Mouse (Mus musculus) myocyte (in vitro differentiated cells): ENCODE results near the gene Ddx60. TPM values are rescaled to one million over a fixed set of nuclear protein-coding genes. Genes with fewer than 3 reads are reported as not detected.

Source experiments
- H3K27me3 ChIP-seq: one replicate; pipeline ENCODE4 v1.6.1; 2011; ENCODE audit not compliant: control insufficient read depth, insufficient read depth, insufficient read length
- H3K36me3 ChIP-seq: one replicate; pipeline ENCODE4 v1.6.1; 2011; ENCODE audit not compliant: control insufficient read depth, insufficient read depth
- H3K4me2 ChIP-seq: one replicate; pipeline ENCODE4 v1.6.1; 2011; ENCODE audit warnings: low read depth, control low read depth
- H3K4me3 ChIP-seq: one replicate; pipeline ENCODE4 v1.5.1; 2011; ENCODE audit warnings: mild to moderate bottlenecking, control low read depth, moderate library complexity
- H3K79me2 ChIP-seq: one replicate; pipeline ENCODE4 v1.6.1; 2011; ENCODE audit not compliant: control insufficient read depth, insufficient read depth
- H3ac ChIP-seq: one replicate; pipeline ENCODE4 v1.6.1; 2011; ENCODE audit not compliant: control insufficient read depth, insufficient read length
- CEBPB ChIP-seq: IDR thresholded peaks from 2 replicates; pipeline ENCODE4 v1.6.1; 2011; ENCODE audit warnings: mild to moderate bottlenecking, moderate library complexity; ENCODE audit not compliant: poor library complexity, insufficient read depth, severe bottlenecking
- E2F4 ChIP-seq: IDR thresholded peaks from one replicate; pipeline ENCODE4 v1.6.1; 2011; ENCODE audit warnings: mild to moderate bottlenecking, control low read depth, moderate library complexity; ENCODE audit not compliant: insufficient read depth
- MAX ChIP-seq: IDR thresholded peaks from one replicate; pipeline ENCODE4 v1.6.1; 2011; ENCODE audit warnings: low read depth, mild to moderate bottlenecking, control low read depth
- MYOD1 ChIP-seq, 3 experiments: IDR thresholded peaks; one replicate each; pipeline ENCODE4 v1.6.1; 2011; ENCODE audit warnings: control low read depth in 2 of 3, low read depth in 2 of 3, mild to moderate bottlenecking in 2 of 3, moderate library complexity in 1 of 3; ENCODE audit not compliant: insufficient read length in 2 of 3, control insufficient read depth in 1 of 3
- MYOG ChIP-seq, 3 experiments: IDR thresholded peaks; one replicate each; pipeline ENCODE4 v1.6.1; 2011; ENCODE audit warnings: control low read depth in 2 of 3, low read depth in 2 of 3, mild to moderate bottlenecking in 2 of 3; ENCODE audit not compliant: insufficient read length in 2 of 3, control insufficient read depth in 1 of 3, insufficient read depth in 1 of 3
- POLR2A ChIP-seq: IDR thresholded peaks from one replicate; pipeline ENCODE4 v1.6.1; 2011; ENCODE audit warnings: low read depth, mild to moderate bottlenecking, control low read depth, moderate library complexity; ENCODE audit not compliant: insufficient read length
- POLR2AphosphoS2 ChIP-seq: IDR thresholded peaks from one replicate; pipeline ENCODE4 v1.6.1; 2011; ENCODE audit warnings: low read depth, control low read depth; ENCODE audit not compliant: insufficient read length
- REST ChIP-seq: IDR thresholded peaks from one replicate; pipeline ENCODE4 v1.6.1; 2011; ENCODE audit warnings: mild to moderate bottlenecking, control low read depth, moderate library complexity; ENCODE audit not compliant: insufficient read depth, insufficient read length
- SRF ChIP-seq: IDR thresholded peaks from one replicate; pipeline ENCODE4 v1.6.1; 2011; ENCODE audit warnings: low read depth; ENCODE audit not compliant: control insufficient read depth, insufficient read length
- TCF12 ChIP-seq: IDR thresholded peaks from one replicate; pipeline ENCODE4 v1.6.1; 2011; ENCODE audit warnings: mild to moderate bottlenecking, control low read depth; ENCODE audit not compliant: poor library complexity, insufficient read depth, severe bottlenecking
- TCF3 ChIP-seq: IDR thresholded peaks from one replicate; pipeline ENCODE4 v1.6.1; 2011; ENCODE audit warnings: low read depth, control low read depth; ENCODE audit not compliant: insufficient read length
- USF1 ChIP-seq: IDR thresholded peaks from one replicate; pipeline ENCODE4 v1.6.1; 2011; ENCODE audit warnings: low read depth, mild to moderate bottlenecking, control low read depth, moderate library complexity
- polyA plus RNA-seq: library from polyadenylated mRNA; unstranded; fragments of >200 nt; fragmentation: generic; extraction: Trizol; gene quantifications from one replicate; pipeline ENCODE4 v1.2.1, GENCODE M21; 2012; ENCODE audit warnings: missing spikeins

Gene Ddx60
- polyA plus RNA-seq, 1 experiment: 0.04 TPM

DNA sequence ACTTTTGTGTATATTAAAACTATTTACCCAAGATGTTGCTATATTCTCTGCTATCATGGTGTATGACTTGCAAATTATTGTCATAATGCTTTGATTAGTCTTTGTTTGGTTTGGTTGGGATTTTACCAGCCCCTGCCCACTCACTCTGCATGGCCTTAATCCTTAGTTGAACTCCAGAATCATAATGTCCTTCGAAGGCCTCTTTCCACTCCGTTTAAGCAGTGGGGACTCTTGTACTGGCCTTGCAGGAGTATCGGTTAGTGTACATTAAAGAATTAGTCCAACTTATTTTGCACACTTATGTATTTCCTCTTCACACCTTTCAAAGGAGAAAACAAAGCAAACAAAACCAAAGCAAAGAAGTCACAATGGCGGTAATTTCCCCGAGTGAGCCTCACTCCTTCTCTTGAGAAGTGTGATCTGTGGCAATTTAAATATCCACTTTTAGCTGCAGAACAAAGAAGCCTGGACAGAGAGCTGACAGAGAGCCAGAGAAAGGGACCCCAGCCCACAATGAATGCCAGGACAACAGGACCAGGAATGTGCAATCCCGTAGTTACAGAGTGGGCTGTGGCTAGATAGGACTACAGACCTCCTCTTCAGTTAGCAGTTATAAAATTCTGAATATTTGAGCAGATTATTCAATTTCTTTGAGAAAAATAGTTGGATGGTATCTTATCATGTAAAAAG, 26.7 kb upstream of the Ddx60 start:
- TF ChIP-seq POLR2AphosphoS2 (no peak), POLR2A (no peak), REST (no peak), E2F4 (no peak), TCF12 (no peak), MYOD1 (IDR thresholded peaks at IDR 0.05; ENCODE audit: control insufficient read depth in 1 of 3, insufficient read length in 2 of 3, low read depth in 2 of 3) (no peak), MAX (no peak), MYOG (IDR thresholded peaks at IDR 0.05; ENCODE audit: control insufficient read depth in 1 of 3, insufficient read depth in 1 of 3, insufficient read length in 2 of 3, low read depth in 2 of 3) (no peak), CEBPB (no peak), SRF (no peak), USF1 (no peak), TCF3 (no peak)
- Histone ChIP-seq H3K36me3 (no peaks in the 10 kb centered on the region), H3K4me2 (peak overlapping the region; percentile 53), H3K27me3 (no peaks in the 10 kb centered on the region), H3K79me2 (peaks cover 21% of the 10 kb centered on the region), H3ac (no peak overlapping the region), H3K4me3 (peak overlapping the region; percentile 29)

DNA sequence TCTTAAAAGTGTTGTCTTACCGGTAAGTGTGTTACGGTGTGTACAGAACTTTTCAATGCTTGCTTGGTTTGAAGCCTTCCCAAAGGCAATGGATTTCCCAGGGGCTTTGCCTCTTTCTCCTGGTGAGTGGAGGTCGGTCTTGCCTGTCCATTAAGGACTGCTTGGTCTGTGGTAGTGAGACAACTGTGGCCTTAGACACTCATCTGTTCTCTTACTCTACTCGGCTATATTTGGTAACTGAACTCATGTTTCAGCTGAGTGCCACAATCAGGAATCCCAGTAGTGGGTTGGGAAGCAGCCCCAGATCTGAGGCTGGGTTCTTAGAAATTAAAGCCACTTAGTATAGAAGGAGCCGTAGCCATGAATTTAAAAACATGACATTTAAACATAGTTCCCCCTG, 25.4 kb upstream of the Ddx60 start, which contains the start of gene Palld:
Gene Palld (minus strand): TSS at position 170 of the 400 bp plus-strand sequence.
- Histone ChIP-seq H3K36me3 (no peaks in the 10 kb centered on the region), H3K79me2 (peaks cover 21% of the 10 kb centered on the region), H3K4me2 (peak within 1 kb of the TSS; percentile 53), H3K27me3 (no peaks in the 10 kb centered on the region), H3ac (no peak within 1 kb of the TSS), H3K4me3 (peak within 1 kb of the TSS; percentile 29)
- TF ChIP-seq CEBPB: no peak
- no peak for TF ChIP-seq MAX
- peak in 2 of 3 experiments; percentile 4 to 46 for TF ChIP-seq MYOD1 (IDR thresholded peaks at IDR 0.05; ENCODE audit: control insufficient read depth in 1 of 3, insufficient read length in 2 of 3, low read depth in 2 of 3)
- peak in 2 of 3 experiments; percentile 43 to 66 for TF ChIP-seq MYOG (IDR thresholded peaks at IDR 0.05; ENCODE audit: control insufficient read depth in 1 of 3, insufficient read depth in 1 of 3, insufficient read length in 2 of 3, low read depth in 2 of 3)
- TF ChIP-seq USF1: no peak
- TF ChIP-seq SRF: peak; percentile 33
- TF ChIP-seq POLR2A: peak; percentile 45

DNA sequence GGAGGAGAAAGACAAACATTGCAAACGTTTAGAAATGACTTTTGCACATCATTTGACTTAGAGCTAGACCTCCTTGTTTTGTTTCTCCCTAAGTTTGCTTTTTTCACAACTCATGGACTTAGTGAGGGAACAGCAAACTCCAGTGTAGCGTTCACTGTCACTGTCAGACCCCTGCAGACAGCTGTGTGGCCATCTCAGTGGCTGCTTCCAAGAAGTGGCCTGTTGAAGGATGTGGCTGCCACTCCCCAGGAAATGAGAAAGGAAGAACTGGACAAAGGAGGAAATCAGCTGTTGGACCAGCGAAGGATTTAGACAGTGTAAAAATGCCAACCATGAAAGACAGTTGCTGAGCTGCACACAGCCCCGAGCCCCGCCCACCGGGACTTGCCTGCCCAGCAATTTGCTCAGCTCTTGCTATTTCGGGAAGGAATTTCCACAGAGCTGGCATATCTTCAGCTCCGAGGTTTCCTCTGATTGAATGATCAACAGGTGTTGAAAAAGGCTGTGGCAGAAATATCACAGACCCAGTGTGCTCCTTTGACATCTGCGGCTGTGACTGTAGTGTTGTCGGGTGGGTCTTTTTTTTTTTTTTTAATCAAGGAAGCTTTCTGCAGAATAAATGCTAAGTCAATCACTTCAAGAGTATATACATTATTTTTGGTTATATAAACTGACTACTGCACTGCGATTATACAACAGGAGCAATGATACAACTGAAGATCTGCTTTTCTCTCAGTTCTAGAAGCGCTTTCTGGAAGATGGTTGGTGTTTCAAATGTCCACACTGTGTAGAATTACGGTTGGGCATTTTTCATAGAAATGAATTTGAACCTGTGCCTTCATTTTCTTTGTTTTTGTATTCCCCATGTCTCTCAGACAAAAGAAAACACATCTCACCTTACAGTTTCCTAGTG, 19.3 kb upstream of the Ddx60 start:
- Histone ChIP-seq H3K4me2 (peak overlapping the region; percentile 28), H3K27me3 (no peaks in the 10 kb centered on the region), H3K4me3 (no peak overlapping the region), H3K36me3 (no peaks in the 10 kb centered on the region), H3K79me2 (no peaks in the 10 kb centered on the region), H3ac (no peak overlapping the region)
- no peak for TF ChIP-seq POLR2A
- peak; percentile 68 to 93 (median 77) for TF ChIP-seq MYOG (IDR thresholded peaks at IDR 0.05; ENCODE audit: control insufficient read depth in 1 of 3, insufficient read depth in 1 of 3, insufficient read length in 2 of 3, low read depth in 2 of 3)
- no peak for TF ChIP-seq E2F4
- no peak for TF ChIP-seq POLR2AphosphoS2
- no peak for TF ChIP-seq SRF
- peak; percentile 76 to 91 (median 85) for TF ChIP-seq MYOD1 (IDR thresholded peaks at IDR 0.05; ENCODE audit: control insufficient read depth in 1 of 3, insufficient read length in 2 of 3, low read depth in 2 of 3)
- no peak for TF ChIP-seq REST
- TF ChIP-seq MAX: no peak
- TF ChIP-seq TCF12: peak; percentile 28
- TF ChIP-seq CEBPB: no peak
- TF ChIP-seq TCF3: peak; percentile 46
- TF ChIP-seq USF1: no peak

DNA sequence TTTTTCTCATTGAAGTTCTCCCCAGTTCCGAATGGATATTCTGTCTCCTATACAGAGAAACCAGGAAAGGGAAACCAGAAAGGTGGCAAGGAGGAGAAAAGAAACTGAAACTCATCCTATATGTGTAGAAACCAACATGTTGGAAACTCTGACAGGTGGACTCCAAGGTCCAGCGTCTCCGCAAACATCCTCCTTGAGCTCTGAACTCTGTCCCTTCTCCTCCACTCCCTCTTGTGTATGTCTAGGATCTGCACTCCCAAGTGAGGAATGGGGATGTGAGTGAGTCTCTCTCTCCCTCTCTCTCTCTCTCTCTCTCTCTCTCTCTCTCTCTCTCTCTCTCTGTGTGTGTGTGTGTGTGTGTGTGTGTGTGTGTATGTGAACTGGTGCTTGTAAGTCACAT, 18.6 kb upstream of the Ddx60 start:
- H3ac ChIP-seq: no peak overlapping the region
- no peaks in the 10 kb centered on the region for H3K36me3 ChIP-seq
- H3K4me2 ChIP-seq: peak overlapping the region; percentile 28
- H3K79me2 ChIP-seq: no peaks in the 10 kb centered on the region
- H3K27me3 ChIP-seq: no peaks in the 10 kb centered on the region
- no peak overlapping the region for H3K4me3 ChIP-seq
- no peak for TF ChIP-seq E2F4
